Mouse (Mus musculus) urinary bladder, adult 2 months (tissue): Measurements from ENCODE around the gene Camk1d. TPM values are rescaled to one million over a fixed set of nuclear protein-coding genes. Genes with fewer than 3 reads are reported as not detected.

Experiments
- DNase-seq: peaks from one replicate; pipeline ENCODE4 v3.0.0; 2022; ENCODE audit warnings: low spot score
- polyA plus RNA-seq: library from polyadenylated mRNA; depleted of rRNA; stranded (reverse); fragments of >200 nt; gene quantifications from 2 replicates; pipeline ENCODE4 v1.2.3, GENCODE M21; 2012

Gene Camk1d
- polyA plus RNA-seq, 1 experiment = 6.2 TPM

DNA sequence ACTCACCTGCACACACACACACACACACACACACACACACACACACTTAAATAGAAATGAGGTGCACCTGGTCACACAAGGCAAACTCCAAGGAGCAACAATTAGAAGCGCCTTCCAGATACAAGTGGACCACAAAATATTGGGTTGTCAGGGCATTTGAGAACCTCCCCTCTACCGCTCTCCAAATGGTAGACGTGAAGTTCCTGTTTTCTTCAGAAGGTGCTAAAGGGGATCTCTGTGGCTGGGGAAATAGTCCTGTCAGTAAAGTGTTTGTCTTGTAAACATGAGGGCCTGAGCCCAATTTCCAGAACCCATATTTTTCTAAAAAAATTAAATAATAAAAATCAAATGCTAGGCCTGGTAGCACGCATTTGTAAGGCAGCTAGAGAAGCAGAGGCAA, 4.4 kb downstream of the Camk1d start:
- no peak for DNase-seq

DNA sequence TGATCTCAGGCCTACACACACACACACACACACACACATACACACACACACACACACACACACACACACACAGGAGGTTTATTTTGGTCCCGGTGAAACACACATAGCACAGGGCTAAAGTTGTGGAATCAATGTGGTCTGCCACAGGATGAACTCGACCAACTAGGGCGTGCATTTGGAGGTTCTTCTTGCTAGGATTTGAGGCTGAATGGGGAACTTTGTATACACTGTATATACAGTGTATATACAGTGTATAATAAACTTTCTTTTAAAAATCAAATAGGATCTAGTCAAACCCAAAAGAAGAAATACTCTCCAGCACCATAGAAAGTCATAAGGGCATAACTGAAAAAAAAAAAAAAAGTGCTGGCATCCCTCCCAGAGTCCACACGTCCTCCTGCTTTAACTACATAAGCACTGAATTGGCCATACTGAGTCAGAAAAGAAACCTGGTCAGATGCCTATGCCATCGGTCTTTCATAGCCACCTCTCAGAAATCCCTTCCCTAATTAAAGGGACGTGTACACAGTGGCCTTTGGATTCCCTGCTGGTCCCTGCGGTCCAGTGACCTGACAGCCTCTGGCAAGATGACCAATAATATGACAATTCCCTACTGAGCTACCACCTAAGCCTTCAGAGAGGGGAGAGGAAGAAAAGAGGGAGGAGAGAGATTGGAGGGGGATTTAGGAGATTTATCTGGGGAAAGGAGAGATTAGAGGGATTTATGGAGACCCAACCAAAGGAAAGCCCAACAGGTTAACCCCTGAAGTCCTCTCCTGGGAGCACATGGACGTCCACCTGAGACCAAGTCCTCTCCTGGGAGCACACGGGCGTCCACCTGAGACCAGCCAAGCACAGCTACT, 6.2 kb downstream of the Camk1d start:
- no peak for DNase-seq

DNA sequence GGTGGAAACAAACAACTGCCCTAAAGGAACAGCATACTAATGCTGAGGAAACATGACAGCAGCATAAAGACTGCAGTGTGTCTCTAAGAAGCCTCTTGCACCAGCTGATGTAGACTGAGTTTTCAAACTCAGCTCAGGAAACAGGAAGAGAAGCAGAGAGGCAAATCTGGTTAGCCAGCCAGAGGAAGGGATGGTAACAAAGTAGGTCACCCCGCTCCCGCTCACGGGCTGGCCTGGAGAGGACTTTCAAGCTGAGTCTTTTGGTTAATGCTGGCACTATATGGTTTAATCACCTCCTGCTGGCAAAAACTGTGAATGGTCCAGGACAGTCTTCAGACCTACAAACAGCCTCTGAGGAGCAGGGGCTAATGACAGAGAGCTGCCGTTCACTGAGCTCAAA, 7.7 kb downstream of the Camk1d start:
- no peak for DNase-seq

DNA sequence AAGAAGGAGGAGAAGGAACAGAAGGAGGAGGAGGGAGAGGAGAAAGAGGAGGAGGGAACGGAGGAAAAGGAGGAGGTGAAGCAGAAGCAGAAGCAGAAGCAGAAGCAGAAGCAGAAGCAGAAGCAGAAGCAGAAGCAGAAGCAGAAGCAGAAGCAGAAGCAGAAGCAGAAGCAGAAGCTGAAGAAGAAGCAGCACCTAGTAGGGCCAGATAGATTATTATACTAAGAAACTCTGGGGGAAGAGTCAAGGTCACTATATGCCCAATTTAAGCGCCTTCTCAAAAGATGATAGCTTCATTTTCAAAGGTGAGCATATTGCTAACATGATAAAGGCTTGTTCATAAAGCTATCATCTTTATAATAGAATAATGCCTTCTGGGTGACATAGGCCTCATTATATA, 11.9 kb downstream of the Camk1d start:
- DNase-seq = no peak

DNA sequence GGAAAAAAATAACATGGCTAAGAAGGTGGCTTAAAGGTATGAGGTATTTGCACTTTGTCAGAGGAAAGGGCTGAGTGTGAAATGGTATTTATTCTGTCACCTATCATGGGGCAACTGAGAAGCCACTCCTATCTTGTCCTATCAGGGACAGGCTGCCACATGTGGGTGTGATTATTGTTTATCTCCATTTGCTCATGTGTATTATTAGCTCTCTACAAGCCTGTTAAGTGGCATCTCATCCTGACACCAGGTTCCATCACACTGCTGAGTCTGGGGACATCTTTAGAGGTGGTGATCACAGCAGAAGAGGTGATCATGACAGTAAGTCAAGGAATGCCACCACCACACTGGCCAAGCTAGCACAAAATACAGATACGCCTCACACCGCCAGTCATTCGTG, 13.4 kb downstream of the Camk1d start:
- DNase-seq = no peak

DNA sequence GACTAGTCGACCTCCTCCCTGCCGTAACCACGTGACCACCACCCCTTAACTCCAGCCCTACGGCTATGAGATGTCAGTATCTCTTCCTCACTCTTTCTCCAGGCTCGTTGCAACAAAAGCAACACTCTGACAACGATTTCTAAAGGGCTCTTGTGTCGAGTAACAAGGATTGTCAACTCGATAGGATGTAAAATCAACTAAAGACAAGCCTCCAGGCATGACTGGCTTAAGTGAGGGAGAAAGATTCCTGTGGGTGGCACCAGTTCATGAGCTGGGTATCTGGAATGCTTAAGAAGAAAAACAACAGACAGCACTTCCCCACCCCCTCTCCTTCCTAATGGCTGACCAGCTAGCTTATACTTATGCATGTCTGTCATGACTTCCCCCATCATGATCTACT, 15.9 kb downstream of the Camk1d start:
- DNase-seq = no peak

DNA sequence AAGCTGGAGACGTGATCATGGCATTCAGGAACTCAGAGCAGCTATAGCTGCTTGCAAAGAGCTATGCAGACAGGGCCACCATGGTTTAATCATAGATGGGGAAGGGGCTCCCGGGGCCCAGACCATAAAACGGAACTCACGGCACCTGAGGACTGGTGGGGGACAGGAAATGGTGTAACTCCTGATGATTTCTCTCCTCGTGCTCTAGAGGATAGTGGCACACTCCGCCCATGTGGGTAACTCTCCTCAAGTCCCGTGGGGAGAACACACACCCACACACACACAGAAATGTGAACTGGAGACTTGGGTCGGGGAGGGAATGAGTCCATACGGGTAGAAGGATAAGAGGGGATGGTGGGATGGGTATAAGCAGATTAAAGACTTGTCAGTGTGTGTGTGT, 20.2 kb downstream of the Camk1d start:
- no peak for DNase-seq

DNA sequence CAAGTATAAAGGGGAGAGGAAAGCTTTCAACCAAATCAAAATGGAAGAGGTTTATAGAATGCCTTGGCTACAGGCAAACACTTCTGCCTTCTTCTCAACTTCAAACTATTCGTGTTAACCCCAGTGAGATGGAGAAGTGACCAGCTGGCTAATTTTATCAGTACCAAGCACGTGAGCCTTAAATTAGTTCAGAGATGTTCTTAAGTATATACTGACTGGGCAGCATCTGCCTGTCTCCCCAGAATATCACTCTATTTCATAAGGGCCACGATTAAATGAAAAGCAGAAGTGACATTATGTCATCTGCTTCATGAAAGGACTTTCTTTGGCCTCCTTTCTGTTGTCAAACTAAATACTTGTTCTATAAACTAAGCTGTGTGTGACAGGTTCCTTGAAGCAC, 22.6 kb downstream of the Camk1d start:
- no peak for DNase-seq

DNA sequence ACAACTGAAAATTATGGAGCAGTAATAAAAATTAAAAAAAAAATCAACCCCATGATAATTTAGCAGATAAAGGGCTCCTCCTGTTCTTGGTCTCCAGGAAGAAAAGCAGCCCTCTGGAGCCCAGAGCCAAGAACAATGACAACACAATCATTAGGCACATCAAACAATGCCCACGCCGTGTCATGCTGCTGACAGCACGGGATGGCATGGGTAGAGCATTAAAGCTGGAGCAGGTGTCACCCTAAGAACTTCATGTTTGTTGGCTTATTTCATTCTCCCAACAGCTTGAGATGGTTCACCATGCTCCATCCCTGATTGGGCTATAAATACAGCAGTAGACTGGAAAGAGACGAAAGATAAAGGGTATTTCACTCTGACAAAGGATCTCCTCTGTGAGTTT, 30.9 kb downstream of the Camk1d start:
- no peak for DNase-seq

DNA sequence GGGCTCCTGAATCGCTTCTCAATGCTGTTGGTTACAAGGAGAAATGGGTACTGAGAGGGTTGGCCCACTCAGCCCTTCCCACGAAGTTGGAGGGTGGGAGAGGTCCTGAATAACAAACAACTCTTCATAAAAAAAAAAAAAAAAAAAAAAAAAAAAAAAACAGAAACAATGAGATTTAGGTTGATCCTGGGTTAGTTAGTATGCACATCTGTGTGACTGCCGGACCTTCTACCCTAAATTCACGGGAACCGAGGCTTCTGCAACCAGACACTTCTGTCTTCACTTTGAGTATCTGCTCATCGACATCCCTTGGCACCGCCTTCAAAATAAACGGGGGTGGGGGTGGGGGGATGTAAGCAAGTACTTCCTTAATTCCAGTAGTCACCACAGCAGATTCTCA, 32.4 kb downstream of the Camk1d start:
- no peak for DNase-seq

DNA sequence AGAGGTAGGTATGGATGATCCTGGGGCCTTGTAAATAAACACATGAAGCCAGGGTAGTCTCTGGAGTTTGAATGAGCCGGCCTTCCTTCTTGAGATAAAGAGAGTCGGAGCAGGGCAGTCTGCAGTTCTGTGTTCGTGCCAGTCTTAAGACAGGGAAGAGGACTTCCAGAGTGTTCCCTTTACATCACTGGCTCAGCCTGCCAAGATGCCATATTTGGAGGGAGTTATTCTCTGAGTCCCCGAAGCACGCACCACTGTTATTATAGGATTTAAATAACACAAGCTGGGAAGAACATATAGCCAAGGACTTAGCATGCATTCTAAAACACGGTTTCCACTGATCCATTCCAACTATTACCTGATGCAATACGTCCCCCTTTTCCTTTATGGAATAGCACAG, 33.0 kb downstream of the Camk1d start:
- no peak for DNase-seq

DNA sequence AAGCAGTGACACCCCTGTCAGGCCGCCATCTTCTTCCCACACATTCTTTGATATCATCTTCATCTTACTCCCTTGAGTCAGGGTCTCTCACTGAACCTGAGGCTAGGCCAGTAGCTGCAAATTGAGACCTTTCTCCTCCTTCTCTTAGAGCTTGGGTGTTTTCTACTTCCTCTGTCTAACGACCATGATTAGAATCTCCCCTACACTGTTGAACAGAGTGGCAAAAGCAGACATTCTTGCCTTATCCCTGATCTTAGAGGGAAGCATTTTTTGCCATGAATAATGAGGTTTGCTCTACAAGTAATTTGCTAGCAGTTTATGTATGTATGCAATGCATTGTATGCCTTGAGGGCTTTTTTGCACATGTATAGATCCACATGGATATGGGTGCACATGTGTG, 35.3 kb downstream of the Camk1d start:
- no peak for DNase-seq

DNA sequence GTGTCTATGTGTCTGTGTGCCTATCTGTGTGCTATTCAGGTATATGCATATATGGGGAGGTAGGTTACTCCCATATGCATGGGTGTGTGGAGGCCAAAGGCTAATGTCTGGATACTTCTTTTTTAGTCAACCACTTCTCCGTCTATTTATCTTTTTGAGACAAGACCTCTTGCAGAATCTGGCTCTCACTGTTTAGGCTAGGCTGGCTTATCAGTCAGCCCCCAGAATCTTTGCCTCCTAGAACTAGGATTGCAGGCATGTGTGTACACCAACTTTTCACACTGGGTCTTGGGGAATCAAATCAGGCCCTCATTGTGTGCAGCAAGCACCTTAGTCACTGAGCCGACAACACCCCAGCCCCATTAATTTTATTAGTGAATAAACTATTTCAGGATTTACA, 36.8 kb downstream of the Camk1d start:
- no peak for DNase-seq

DNA sequence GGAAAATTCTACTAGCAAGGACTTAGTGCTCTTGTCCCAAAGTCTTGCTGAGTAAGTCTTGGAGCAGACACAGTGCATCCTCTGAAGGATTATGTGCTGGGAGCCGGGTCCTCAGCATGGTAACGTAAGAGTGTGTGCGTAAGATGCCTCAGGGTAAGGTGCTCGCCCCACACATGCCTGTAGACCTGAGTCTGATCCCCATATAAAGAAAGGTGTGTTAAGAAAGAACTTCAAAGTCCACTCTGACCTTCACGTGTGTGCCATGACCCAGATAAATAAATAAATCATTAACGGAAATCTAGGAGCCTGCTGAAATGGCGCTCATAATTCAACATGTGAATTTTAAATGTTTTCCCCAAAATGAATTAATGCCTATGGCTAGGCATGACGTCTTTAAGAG, 37.5 kb downstream of the Camk1d start:
- no peak for DNase-seq

DNA sequence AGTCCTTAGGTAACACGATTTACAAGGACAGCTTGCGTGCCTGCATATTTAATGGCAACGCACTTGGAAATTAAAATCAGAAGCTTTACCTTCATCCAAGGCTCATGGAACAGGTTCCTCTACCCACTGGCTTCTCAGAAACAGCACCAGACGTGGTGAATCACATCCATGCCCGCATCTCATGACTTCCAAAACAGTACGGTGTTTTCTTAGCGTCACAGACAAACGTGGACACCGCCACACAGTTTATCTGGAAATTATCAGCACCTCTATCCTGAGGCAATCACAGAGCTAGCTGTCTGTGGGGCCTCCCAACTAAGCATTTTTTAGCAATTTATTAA, 38.2 kb downstream of the Camk1d start:
- no peak for DNase-seq

DNA sequence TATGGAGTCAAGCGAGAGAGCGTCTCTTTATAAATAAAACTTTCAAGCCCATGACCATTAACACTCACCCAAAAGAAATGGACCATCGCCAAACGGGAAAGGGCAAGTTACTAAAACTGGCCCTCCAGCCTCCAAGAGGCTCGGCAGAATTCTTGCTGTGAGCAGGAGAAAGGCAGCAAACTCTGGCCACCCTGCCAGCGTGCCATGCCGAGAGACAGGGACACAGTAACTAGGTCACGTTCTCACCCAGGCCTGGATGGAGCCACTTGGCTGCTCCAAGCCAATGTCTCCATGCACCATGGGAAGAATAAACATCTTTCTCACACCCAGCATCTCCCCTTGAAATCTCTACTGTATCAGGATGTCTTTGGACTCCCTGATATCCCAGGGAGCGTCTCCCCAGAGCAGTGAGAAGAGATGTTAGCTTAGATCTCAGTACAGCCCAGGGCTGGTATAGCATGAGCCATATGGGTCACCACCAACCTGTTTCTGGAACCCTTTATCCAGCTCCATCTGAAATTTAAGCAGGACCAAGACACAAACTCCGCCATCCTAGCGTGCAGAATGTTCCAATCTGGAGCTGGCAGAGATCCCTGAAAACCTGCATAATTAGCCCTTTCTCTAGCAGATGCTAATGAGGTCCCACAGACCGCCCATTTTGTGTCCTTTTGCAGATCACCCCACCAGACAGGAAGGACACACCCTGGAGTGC, 38.7 kb downstream of the Camk1d start:
- no peak for DNase-seq

DNA sequence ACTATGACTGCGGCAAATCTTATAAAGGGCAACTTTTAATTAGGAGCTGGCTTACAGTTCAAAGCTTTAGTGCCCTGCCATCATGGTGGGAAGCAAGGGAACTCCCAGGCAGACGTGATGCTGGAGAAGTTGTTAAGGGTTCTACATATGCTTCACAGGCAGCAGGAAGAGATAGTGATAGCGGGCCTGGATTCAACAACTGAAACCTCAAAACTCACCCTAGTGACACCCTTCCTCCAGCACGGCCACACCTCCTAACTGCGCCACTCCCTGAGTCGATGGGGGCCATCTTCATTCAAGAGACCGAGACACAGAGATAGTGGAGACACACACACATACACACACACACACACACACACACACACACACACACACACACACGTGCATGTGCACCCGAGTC, 39.8 kb downstream of the Camk1d start:
- no peak for DNase-seq

DNA sequence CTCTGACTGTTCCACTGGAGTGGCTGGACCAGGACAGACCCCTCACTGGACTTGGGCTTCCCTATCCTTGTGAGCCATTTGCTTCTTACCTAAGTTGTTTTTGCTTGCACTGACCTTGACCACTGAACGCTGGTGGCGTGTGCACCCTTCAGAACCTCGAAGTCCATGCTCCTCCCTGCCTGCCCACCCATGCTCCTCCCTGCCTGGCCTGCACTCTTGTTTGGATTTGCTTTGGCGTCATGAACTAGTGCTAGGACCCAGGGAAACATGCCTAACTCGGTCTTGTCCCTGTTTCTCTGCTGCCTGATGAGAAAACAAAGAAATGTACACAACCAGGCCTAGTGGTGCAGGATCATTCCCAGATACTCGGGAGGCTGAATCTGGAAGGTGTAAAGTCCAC, 40.5 kb downstream of the Camk1d start:
- no peak for DNase-seq

DNA sequence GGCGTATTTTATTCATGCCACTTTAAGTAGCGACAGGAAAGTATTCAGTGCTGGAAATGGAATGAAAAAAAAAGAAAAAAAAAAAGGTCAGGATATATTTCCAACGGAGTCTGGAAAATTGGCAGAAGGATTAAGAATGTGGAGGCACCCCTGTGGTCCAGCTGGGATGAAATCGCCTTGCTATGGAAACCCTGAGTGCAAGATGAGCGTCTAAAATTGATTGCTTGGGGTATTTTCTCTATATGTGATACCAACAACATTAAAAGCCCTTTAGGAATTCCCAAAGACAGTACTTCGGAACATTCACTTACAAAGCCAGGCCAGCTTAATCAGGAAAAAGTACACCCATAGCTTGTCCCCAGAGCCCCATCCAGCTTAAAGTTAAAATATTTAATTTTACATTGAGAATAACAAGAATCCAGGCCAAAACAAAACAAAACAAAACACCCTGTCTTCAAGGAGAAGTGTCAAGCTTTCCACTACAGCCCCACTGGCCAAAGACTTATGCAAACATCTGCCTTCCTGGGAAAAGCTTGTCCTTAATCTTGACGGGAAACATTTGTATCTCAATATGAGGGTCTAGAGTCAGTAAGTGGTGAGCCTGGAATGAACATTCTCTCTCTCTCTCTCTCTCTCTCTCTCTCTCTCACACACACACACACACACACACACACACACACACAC, 41.3 kb downstream of the Camk1d start:
- DNase-seq = no peak

DNA sequence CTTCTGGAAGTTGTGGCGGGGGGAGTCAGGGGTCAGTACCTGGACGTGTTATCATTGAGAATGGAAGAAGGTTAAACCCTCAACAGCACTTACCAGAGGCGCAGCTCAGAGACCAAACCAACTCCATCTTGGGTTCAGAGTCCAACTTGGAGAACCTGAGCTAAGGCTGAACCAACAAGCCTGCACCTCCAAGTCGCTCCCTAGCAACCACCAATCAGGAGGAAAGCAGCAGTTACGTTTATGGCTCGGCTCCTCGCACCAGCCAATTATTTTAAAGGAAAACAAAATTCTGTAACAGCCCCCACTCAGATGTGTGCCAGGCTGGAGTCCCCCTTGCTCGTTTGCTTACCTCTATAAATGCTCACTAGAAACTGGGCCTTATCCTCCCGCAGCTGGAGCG, 44.2 kb downstream of the Camk1d start:
- no peak for DNase-seq

DNA sequence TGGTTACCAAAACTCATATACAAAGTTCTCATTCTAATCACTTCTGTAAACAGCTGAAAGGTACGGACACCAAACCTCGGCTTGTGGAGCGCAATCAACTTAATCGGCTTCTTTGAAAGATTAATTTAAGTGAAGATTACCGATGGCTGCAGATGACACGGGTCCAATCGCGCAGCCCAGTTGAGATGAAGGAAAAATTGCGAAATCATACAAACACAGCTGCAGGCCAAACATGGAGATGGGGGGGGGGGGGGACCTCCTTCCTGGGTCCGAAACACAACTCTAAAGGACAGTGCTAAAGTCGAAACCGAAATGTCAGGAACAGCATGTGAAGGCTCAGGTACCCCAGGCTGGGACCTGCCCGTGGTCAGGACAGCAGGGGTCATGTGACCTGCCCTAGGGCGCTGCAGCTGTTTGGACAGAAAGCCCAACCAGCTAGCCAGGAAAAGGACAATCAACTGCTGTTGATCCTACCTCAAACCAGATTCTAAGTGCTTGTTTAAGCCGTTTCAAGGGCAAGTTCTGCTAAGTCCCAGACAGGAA, 44.7 kb downstream of the Camk1d start:
- DNase-seq = no peak

DNA sequence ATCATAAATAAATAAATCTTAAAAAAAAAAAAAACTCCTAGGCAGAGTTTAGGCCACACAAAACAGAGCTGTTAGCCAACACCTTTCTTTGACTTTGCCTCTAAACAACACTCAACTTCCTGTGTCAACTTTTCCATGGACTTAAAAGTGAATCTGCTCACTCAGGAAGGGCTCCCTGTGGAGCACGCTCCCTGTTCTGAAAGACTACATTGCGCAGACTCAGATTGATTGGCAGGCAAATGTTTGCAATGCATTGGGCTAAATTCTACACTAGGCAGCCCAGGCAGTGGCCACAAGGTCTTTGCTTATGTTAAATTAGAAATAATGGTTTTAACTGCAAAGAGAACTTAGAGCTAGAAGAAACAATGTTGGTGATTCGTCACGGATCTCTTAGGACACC, 45.4 kb downstream of the Camk1d start:
- no peak for DNase-seq

DNA sequence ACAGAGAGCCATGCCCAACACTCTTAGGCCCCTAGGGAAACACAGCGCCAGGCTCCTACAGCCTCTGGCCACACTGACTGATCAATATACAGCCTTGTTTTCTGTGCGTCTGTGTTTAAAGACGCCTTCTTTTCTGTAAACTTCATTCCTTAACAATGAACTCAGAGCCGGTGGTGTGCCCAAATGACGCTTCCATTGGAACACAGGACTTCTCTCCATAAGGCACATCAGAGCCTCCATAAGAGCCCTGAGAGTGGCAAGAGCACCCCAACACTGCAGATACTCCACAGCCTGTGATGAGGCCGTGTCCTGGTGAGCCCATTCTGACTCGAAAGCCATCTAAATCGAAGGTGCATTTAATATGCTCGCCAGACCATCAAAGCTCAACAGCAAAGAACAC, 50.8 kb downstream of the Camk1d start:
- DNase-seq = no peak
